Mouse (Mus musculus): Measurements from ENCODE around the gene Slc16a11. TPM values are rescaled to one million over a fixed set of nuclear protein-coding genes. Genes with fewer than 3 reads are reported as not detected.

Gene Slc16a11
- polyA plus RNA-seq, 1 experiment from 2014 or later = 0.54 TPM

- Histone ChIP-seq H3K4me3 (no peak overlapping the region), H3K36me3 (no peaks in the 10 kb centered on the region), H3K4me1 (replicated peaks) (no peaks in the 10 kb centered on the region), H3K9me3 (replicated peaks) (no peaks in the 10 kb centered on the region), H3K9ac (no peak overlapping the region), H3K4me2 (no peak overlapping the region), H3K27ac (no peak overlapping the region), H3K27me3 (peaks cover 2% of the 10 kb centered on the region; the same call in 1 of the 2 replicates)
- ATAC-seq (replicated peaks; ENCODE audit: insufficient number of reproducible peaks, insufficient read depth, low FRiP score, low read depth) = no peak
- WGBS = 33% methylated on average over 5 of the region's 5 CpGs
These were observed 10.9 kb upstream of the Slc16a11 start for GRCm38 (mm10) chr11:70201691-70202090.

- Histone ChIP-seq H3K36me3 (no peaks in the 10 kb centered on the region), H3K4me3 (no peak overlapping the region), H3K27me3 (0 out of 2 replicates have a peak, but pooled peaks cover 9% of the 10 kb centered on the region), H3K9ac (no peak overlapping the region), H3K27ac (no peak overlapping the region), H3K9me3 (replicated peaks) (no peaks in the 10 kb centered on the region), H3K4me1 (replicated peaks) (no peaks in the 10 kb centered on the region), H3K4me2 (no peak overlapping the region)
- WGBS = 66% methylated on average over 2 of the region's 2 CpGs
- ATAC-seq (replicated peaks; ENCODE audit: insufficient number of reproducible peaks, insufficient read depth, low FRiP score, low read depth) = no peak
These were observed 5.8 kb upstream of the Slc16a11 start for GRCm38 (mm10) chr11:70206801-70207200.

GRCm38 (mm10) chr11:70207283-70207682 lies 5.3 kb upstream of the Slc16a11 start:
- Histone ChIP-seq H3K9ac (no peak overlapping the region), H3K27ac (no peak overlapping the region), H3K4me2 (no peak overlapping the region), H3K4me1 (replicated peaks) (no peaks in the 10 kb centered on the region), H3K9me3 (replicated peaks) (no peaks in the 10 kb centered on the region), H3K4me3 (no peak overlapping the region), H3K36me3 (no peaks in the 10 kb centered on the region), H3K27me3 (peaks cover 11% of the 10 kb centered on the region)
- 54% methylated on average over 7 of the region's 7 CpGs for WGBS
- no peak for ATAC-seq (replicated peaks; ENCODE audit: insufficient number of reproducible peaks, insufficient read depth, low FRiP score, low read depth)

- Histone ChIP-seq H3K36me3 (no peaks in the 10 kb centered on the region), H3K27ac (no peak overlapping the region), H3K27me3 (peaks cover 27% of the 10 kb centered on the region), H3K4me3 (no peak overlapping the region), H3K9ac (no peak overlapping the region), H3K4me1 (replicated peaks) (peaks cover 3% of the 10 kb centered on the region), H3K9me3 (replicated peaks) (no peaks in the 10 kb centered on the region), H3K4me2 (no peak overlapping the region)
- no peak for ATAC-seq (replicated peaks; ENCODE audit: insufficient number of reproducible peaks, insufficient read depth, low FRiP score, low read depth)
- WGBS = 67% methylated on average over 5 of the region's 5 CpGs
These were observed 3.7 kb upstream of the Slc16a11 start for GRCm38 (mm10) chr11:70208778-70209388.

- no peaks in the 10 kb centered on the region for H3K9me3 ChIP-seq (replicated peaks)
- WGBS = 79% methylated on average over 2 of the region's 2 CpGs
- no peak overlapping the region for H3K9ac ChIP-seq
- no peak overlapping the region for H3K4me3 ChIP-seq
- no peak for ATAC-seq (replicated peaks; ENCODE audit: insufficient number of reproducible peaks, insufficient read depth, low FRiP score, low read depth)
- no peaks in the 10 kb centered on the region for H3K36me3 ChIP-seq
- no peak overlapping the region for H3K27ac ChIP-seq
- peaks cover 20% of the 10 kb centered on the region for H3K4me1 ChIP-seq (replicated peaks)
- no peak overlapping the region for H3K4me2 ChIP-seq
- peaks cover 44% of the 10 kb centered on the region for H3K27me3 ChIP-seq
These were observed 1.9 kb upstream of the Slc16a11 start for GRCm38 (mm10) chr11:70210681-70211080.

GRCm38 (mm10) chr11:70211972-70212371 lies 580 bp upstream of the Slc16a11 start:
- peaks cover 57% of the 10 kb centered on the region for H3K27me3 ChIP-seq

GRCm38 (mm10) chr11:70212896-70213295 lies 344 bp downstream of the Slc16a11 start:
- Histone ChIP-seq H3K36me3 (no peaks in the 10 kb centered on the region), H3K9ac (no peak overlapping the region), H3K4me3 (no peak overlapping the region), H3K4me1 (replicated peaks) (peaks cover 21% of the 10 kb centered on the region), H3K27ac (no peak overlapping the region), H3K27me3 (peaks cover 62% of the 10 kb centered on the region), H3K9me3 (replicated peaks) (no peaks in the 10 kb centered on the region), H3K4me2 (no peak overlapping the region)
- 15% methylated on average over 9 of the region's 9 CpGs for WGBS
- ATAC-seq (replicated peaks; ENCODE audit: insufficient number of reproducible peaks, insufficient read depth, low FRiP score, low read depth) = no peak

More at GRCm38 (mm10) chr11:70211972-70212371, 580 bp upstream of the Slc16a11 start:
- no peak for ATAC-seq (replicated peaks; ENCODE audit: insufficient number of reproducible peaks, insufficient read depth, low FRiP score, low read depth)
- H3K36me3 ChIP-seq = no peaks in the 10 kb centered on the region
- no peak overlapping the region for H3K27ac ChIP-seq
- no peak overlapping the region for H3K4me2 ChIP-seq
- H3K9ac ChIP-seq = no peak overlapping the region
- WGBS = 70% methylated on average over 6 of the region's 6 CpGs
- no peaks in the 10 kb centered on the region for H3K9me3 ChIP-seq (replicated peaks)
- H3K4me1 ChIP-seq (replicated peaks) = peaks cover 21% of the 10 kb centered on the region
- no peak overlapping the region for H3K4me3 ChIP-seq

GRCm38 (mm10) chr11:70213736-70214135 lies 1.2 kb downstream of the Slc16a11 start:
- 7% methylated on average over 26 of the region's 26 CpGs for WGBS
- no peak for ATAC-seq (replicated peaks; ENCODE audit: insufficient number of reproducible peaks, insufficient read depth, low FRiP score, low read depth)
- H3K4me2 ChIP-seq = peak overlapping the region; percentile 71
- no peaks in the 10 kb centered on the region for H3K36me3 ChIP-seq
- peak overlapping the region; percentile 42 for H3K4me3 ChIP-seq
- peaks cover 62% of the 10 kb centered on the region for H3K27me3 ChIP-seq
- 0 out of 2 replicates have a peak overlapping the region, but pooled peaks have one; percentile 45 for H3K9ac ChIP-seq
- no peaks in the 10 kb centered on the region for H3K9me3 ChIP-seq (replicated peaks)
- no peak overlapping the region for H3K27ac ChIP-seq
- peaks cover 21% of the 10 kb centered on the region for H3K4me1 ChIP-seq (replicated peaks)

GRCm38 (mm10) chr11:70214191-70214855 lies 1.8 kb downstream of the Slc16a11 start:
- peak overlapping the region; percentile 71 for H3K4me2 ChIP-seq
- H3K36me3 ChIP-seq = no peaks in the 10 kb centered on the region
- peak; percentile 20; the same call in 1 of the 2 replicates for ATAC-seq (replicated peaks; ENCODE audit: insufficient number of reproducible peaks, insufficient read depth, low FRiP score, low read depth)
- peaks cover 62% of the 10 kb centered on the region for H3K27me3 ChIP-seq
- WGBS = 2% methylated on average over 46 of the region's 46 CpGs
- peak overlapping the region; percentile 45 for H3K9ac ChIP-seq
- peaks cover 21% of the 10 kb centered on the region for H3K4me1 ChIP-seq (replicated peaks)
- no peaks in the 10 kb centered on the region for H3K9me3 ChIP-seq (replicated peaks)
- H3K27ac ChIP-seq = no peak overlapping the region
- peak overlapping the region; percentile 42 for H3K4me3 ChIP-seq

GRCm38 (mm10) chr11:70214856-70215209 lies 2.3 kb downstream of the Slc16a11 start:
- Histone ChIP-seq H3K4me2 (peak overlapping the region; percentile 71), H3K9me3 (replicated peaks) (no peaks in the 10 kb centered on the region), H3K4me1 (replicated peaks) (peaks cover 21% of the 10 kb centered on the region), H3K9ac (no peak overlapping the region; the same call in 1 of the 2 replicates), H3K4me3 (peak overlapping the region; percentile 42), H3K36me3 (no peaks in the 10 kb centered on the region), H3K27me3 (peaks cover 62% of the 10 kb centered on the region), H3K27ac (no peak overlapping the region)
- WGBS = 6% methylated on average over 18 of the region's 18 CpGs
- no peak for ATAC-seq (replicated peaks; ENCODE audit: insufficient number of reproducible peaks, insufficient read depth, low FRiP score, low read depth)

GRCm38 (mm10) chr11:70215301-70215700 lies 2.7 kb downstream of the Slc16a11 start:
- Histone ChIP-seq H3K4me1 (replicated peaks) (peaks cover 25% of the 10 kb centered on the region), H3K4me3 (no peak overlapping the region; the same call in 1 of the 2 replicates), H3K4me2 (peak overlapping the region; percentile 71; the same call in 1 of the 2 replicates), H3K9ac (no peak overlapping the region; the same call in 1 of the 2 replicates), H3K9me3 (replicated peaks) (no peaks in the 10 kb centered on the region), H3K36me3 (no peaks in the 10 kb centered on the region), H3K27me3 (peaks cover 62% of the 10 kb centered on the region), H3K27ac (no peak overlapping the region)
- WGBS = 14% methylated on average over 22 of the region's 22 CpGs
- no peak for ATAC-seq (replicated peaks; ENCODE audit: insufficient number of reproducible peaks, insufficient read depth, low FRiP score, low read depth)

All from heart, embryonic 15.5 days (tissue).